Mouse (Mus musculus) olfactory bulb, adult 2 months (tissue): Measurements from ENCODE around the gene Syn3.

ENCODE experiments used
- CTCF ChIP-seq: fragments of 200-500 bp; IDR thresholded peaks from 2 replicates; pipeline ENCODE4 v1.5.1; 2012; ENCODE audit warnings: low read depth, mild to moderate bottlenecking, low read length, moderate library complexity; ENCODE audit not compliant: insufficient read depth
- POLR2A ChIP-seq: fragments of 200-500 bp; IDR thresholded peaks from 2 replicates; pipeline ENCODE4 v1.6.1; 2012; ENCODE audit warnings: mild to moderate bottlenecking, low read depth, low read length, moderate library complexity; ENCODE audit not compliant: insufficient read depth

DNA sequence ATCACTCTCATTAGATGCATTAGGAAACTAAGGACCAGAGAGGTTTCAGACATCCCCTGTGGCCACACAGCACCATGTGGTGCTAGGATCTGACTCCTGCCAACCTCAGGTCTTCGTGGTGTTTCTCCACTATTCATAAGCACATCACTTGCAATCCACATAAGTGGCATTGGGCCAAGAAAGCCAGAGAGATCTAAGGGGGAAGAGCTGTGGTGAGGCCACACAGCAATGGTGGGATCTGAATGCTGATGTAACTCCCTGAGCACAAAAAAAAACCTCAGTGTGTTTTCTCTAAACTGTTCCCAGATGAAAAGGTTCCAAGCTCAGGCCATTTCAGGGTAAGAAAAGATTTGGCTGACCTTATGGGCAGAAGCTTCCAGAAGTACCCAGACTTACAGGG lies 162.2 kb downstream of the Syn3 start:
- no peak for TF ChIP-seq POLR2A
- no peak for TF ChIP-seq CTCF
